Mouse (Mus musculus) embryonic fibroblast, embryonic 13.5 days (primary cell): Measurements from ENCODE around the gene Gm19402.

Experiments
- CTCF ChIP-seq: IDR thresholded peaks from 2 replicates; pipeline ENCODE4 v1.5.1; 2011; ENCODE audit warnings: mild to moderate bottlenecking, control low read depth, low read length, moderate library complexity, borderline replicate concordance; ENCODE audit not compliant: insufficient read depth
- POLR2A ChIP-seq: IDR thresholded peaks from 2 replicates; pipeline ENCODE4 v1.6.1; 2011; ENCODE audit warnings: low read depth, mild to moderate bottlenecking, control low read depth, low read length, moderate library complexity

DNA sequence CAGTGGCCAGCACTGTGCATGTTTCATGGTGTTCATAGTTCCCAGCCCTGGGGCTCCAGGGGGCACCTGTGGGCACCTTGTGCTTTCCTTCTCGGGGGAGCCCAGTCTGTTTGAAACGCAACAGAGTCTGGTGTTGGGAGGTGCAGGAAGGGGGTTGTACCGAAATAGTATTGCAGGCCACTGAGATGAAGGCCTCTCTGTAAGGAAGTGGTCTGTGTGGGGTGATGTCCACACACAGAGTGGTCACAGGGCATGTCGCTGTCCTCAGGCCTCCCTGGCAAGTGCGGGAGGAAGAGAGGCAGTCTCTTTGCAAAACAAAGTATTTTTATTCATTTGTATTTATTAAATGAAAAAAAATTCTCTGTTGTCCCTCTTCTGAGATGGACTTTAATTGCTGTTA is 45.0 kb downstream of the Gm19402 start:
- TF ChIP-seq POLR2A (no peak), CTCF (no peak)
